Mouse (Mus musculus) lung, adult 2 months (tissue): ENCODE results near the gene Capn5. TPM values are rescaled to one million over a fixed set of nuclear protein-coding genes. Genes with fewer than 3 reads are reported as not detected.
"Not testable (repeated sequence)": the region's sequence is repeated elsewhere in the genome, so short reads cannot be mapped to it uniquely, and the experiment has no call there.

Source experiments
- DNase-seq: peaks from one replicate; pipeline ENCODE4 v3.0.0; 2022
- H3K4me1 ChIP-seq: fragments of 200-500 bp; 2 replicates; pipeline ENCODE4 v1.6.1; 2011; ENCODE audit warnings: low read length; ENCODE audit not compliant: control insufficient read depth, insufficient read depth
- H3K4me3 ChIP-seq: fragments of 200-500 bp; replicated peaks from 2 replicates; pipeline ENCODE3; 2011; ENCODE audit warnings: low read depth, mild to moderate bottlenecking, control low read depth, low read length; ENCODE audit errors: extremely low read depth
- CTCF ChIP-seq: fragments of 200-500 bp; IDR thresholded peaks from 2 replicates; pipeline ENCODE4 v1.5.1; 2011; ENCODE audit warnings: mild to moderate bottlenecking, low read length, control low read depth; ENCODE audit not compliant: insufficient read depth
- POLR2A ChIP-seq: fragments of 200-500 bp; IDR thresholded peaks from 2 replicates; pipeline ENCODE4 v1.6.1; 2011; ENCODE audit warnings: low read depth, mild to moderate bottlenecking, control low read depth, low read length, borderline replicate concordance; ENCODE audit errors: extremely low read depth
- WGBS: fragments of 180-500 bp; shearing (Covaris S2); methylation state at CpG from one replicate; pipeline ENCODE4 v1.1.7; 2018; 5-methylcytosine and 5-hydroxymethylcytosine counted together
- polyA plus RNA-seq: library from polyadenylated mRNA; depleted of rRNA; stranded (reverse); fragments of >200 nt; gene quantifications from 2 replicates; pipeline ENCODE4 v1.2.3, GENCODE M21; 2012

The Capn5 gene
- polyA plus RNA-seq, 1 experiment, result 22.2 TPM

DNA sequence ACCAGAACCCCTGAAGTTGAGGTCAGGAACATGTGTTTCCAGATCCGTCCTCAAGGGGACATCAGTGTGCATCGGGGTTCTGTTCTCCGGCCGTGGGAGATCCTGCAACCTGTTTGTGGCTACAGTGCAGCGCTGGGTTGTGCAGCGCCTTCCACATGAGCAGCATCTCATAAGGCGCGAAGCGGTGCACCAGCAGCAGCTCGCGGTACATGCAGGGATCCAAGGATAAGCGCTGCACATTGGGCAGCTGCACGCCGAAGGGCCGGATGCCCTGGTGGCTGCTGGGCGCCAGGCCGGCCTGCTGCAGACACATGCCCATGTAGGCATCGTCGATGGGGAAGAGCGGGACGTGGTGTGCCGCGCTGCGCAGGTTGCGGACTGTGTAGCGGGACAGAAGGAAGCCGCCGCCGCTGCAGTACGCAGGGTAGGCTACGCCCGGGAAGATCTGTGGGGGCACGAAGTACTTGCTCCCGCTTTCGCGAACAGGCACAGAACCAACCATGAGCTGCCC is 15.5 kb upstream of the Capn5 start:
- Histone ChIP-seq H3K4me1 (peaks cover 11% of the 10 kb centered on the region), H3K4me3 (peak overlapping the region; percentile 52)
- TF ChIP-seq POLR2A (no peak), CTCF (peak; percentile 66)
- no peak for DNase-seq
- WGBS, result 1% methylated on average over 36 of the region's 36 CpGs

DNA sequence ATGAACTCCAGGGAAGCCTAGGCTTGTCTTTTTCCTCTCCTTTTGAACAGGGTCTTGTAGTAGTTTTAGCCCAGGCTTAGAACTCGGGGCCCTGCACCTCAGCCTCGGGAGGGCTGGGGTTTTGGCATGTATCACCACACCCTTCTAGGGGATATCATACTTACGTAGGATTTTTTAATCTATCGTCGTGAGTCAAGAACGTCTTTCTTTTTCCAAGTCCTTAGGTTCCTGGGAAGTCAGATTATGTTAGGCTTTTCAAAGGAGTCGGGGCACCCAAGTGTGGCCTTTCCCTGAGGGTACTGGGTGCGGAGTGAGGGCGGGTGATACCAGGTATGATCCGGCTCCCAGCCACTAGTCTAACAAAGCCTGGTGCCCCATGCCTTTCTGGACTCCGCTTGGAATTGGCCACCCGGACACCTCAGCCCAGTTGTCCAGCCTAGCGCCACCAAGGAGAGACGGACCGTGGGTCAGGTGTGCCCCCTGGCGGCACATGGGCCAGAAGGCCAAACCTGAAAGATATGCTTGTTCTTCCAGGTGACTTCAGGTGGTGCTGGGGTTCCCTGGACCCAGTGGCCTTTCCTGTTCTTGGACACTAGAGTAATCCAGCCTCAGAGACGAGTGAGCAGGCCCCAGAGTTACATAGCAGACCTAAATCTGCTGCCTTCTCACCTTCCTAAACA is 13.6 kb upstream of the Capn5 start:
- 64% methylated on average over 17 of the region's 17 CpGs for WGBS
- DNase-seq, result peak; percentile 59

DNA sequence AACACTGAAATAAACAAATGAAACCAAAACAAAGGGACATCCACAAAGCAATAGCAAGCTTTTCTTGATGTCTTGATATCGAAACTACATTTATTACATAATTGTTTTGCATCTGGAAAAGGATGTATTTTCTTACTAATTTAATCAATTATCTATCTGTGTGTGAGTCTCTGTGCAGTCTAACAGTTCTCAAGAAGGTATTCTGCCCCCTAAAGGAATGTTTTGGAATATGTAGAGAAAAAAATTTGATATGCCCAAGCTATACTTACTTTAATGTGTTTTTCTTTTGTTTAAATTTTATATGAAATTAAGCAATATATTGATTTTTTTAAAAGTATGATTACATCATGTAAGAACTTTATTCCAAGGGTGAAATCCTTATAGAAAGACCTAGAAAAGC is 12.5 kb upstream of the Capn5 start:
- 73% methylated on average over 1 of the region's 1 CpGs for WGBS
- DNase-seq, result no peak
- H3K4me3 ChIP-seq, result no peak overlapping the region
- peaks cover 11% of the 10 kb centered on the region for H3K4me1 ChIP-seq
- no peak for TF ChIP-seq CTCF
- TF ChIP-seq POLR2A, result no peak

More for the DNA sequence above, 13.6 kb upstream of the Capn5 start:
- TF ChIP-seq CTCF (peak; percentile 71), POLR2A (no peak)
- Histone ChIP-seq H3K4me1 (peaks cover 11% of the 10 kb centered on the region), H3K4me3 (no peak overlapping the region)

DNA sequence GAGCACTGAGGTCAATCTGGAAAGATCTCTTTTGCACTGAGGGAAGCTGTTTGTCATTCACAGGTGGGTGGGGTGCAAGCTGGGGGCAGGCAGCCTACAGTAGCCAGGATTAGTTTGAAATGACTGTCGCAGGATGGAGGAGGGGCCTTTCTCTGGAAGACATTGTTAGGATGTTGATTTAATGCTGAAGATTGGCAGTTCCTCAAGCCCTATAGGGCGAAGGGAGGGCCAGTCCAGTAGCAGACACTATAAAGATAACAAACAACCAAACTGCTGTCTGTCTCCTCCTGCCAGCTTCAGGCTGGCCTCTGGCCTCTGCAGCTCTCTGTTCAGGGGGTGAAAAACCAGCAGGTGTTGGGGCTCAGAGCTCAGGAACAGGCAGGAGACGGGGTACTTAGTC is 11.7 kb upstream of the Capn5 start:
- DNase-seq, result no peak
- 35% methylated on average over 3 of the region's 3 CpGs for WGBS
- peaks cover 16% of the 10 kb centered on the region for H3K4me1 ChIP-seq
- no peak for TF ChIP-seq CTCF
- no peak; the same call in 1 of the 2 replicates for TF ChIP-seq POLR2A
- H3K4me3 ChIP-seq, result no peak overlapping the region

DNA sequence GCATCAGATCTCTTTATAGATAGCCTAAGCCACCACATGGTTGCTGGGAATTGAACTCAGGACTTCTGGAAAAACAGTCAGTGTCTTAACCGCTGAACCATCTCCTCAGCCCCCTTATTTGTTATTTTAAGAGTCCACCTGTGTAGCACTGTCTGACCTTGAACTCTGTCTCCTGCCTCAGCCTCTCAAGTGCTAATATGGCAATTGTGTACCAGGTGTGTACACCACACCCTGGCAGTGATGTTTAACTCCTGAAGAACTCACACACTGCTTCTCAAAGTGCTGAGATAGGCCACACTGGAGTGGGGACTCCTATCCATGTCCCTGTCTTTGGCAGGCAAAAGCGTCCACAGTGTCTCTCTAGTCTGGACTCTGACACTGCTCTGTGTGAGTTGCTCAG is 10.6 kb upstream of the Capn5 start:
- H3K4me1 ChIP-seq, result peaks cover 9% of the 10 kb centered on the region
- no peak overlapping the region for H3K4me3 ChIP-seq
- WGBS, result 92% methylated on average over 2 of the region's 2 CpGs
- no peak for DNase-seq
- no peak for TF ChIP-seq POLR2A
- no peak for TF ChIP-seq CTCF

DNA sequence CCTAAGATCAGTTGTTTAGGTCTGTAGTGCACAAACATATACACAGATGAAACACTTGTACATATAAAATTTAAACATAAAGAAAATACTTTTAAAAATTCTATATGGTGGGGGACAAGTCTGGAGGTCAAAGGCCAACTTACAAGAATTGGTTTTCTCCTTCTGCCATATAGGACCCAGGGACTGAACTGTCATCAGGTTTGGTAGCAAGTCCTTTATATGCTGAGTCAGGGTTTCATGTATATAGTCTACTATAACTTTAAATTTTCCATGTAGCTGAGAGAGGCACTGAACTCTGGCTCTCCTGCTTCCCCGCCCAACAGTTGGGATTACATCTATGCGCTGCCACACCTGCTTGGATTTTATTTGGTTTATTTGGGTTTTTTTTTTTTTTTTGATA is 10.2 kb upstream of the Capn5 start:
- DNase-seq, result no peak
- 92% methylated on average over 2 of the region's 2 CpGs for WGBS
- TF ChIP-seq POLR2A (no peak), CTCF (no peak)
- Histone ChIP-seq H3K4me1 (peaks cover 5% of the 10 kb centered on the region), H3K4me3 (no peak overlapping the region)

DNA sequence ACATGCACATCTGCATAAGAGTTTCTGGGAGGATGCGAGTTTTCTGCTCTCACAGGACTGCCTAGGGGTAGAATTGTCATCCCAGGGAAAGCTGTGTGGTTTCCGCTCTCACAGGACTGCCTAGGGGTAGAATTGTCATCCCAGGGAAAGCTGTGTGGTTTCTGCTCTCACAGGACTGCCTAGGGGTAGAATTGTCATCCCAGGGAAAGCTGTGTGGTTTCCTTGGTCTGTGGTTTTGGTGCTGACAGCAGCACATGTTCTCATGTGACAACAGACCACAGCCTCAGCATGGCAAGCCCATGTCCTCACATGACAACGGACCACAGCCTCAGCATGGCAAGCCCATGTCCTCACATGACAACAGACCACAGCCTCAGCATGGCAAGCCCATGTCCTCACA is 9.3 kb upstream of the Capn5 start:
- 82% methylated on average over 3 of the region's 3 CpGs for WGBS
- H3K4me3 ChIP-seq, H3K4me1 ChIP-seq, DNase-seq: not testable (repeated sequence)

DNA sequence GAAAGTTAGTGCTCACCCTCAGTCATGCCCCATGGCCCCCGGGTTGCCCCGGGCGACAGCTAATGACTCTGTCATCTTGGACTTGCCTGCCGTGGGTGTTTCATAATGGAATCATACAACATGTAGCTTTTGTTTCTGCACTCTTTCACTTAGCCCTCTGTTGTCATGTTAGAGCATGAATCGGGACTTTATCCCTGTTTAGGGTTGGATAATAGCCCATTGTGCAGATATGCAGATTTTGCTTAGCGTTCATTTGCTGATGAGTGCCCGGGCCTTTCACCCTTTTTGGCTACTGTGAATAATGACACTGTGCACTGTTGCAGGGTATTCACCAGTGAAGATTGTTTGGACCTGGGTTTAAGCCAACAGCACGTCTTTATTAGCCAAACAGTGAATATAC is 8.6 kb upstream of the Capn5 start:
- peaks cover 5% of the 10 kb centered on the region for H3K4me1 ChIP-seq
- 76% methylated on average over 8 of the region's 8 CpGs for WGBS
- no peak for DNase-seq
- no peak overlapping the region for H3K4me3 ChIP-seq
- TF ChIP-seq POLR2A (no peak), CTCF (no peak)

DNA sequence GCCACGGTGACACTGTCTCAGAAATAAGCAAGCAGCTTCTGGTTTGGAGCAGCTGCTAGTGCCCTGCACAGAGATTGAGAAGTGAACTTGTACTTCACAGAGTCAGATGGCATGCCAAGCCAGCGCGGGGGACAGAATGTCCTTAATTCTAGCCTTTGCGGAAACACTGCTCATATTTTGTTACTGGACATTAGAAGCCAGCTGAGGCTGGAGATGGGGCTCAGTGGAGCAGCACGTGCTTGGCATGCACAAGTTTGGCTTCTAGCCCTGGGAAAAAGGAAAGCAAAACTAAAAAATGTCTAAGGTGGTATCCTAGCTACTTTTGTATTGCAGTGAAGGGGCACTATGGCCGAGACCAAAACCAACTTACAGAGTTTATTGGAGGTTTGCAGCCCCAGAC is 7.3 kb upstream of the Capn5 start:
- 42% methylated on average over 6 of the region's 6 CpGs for WGBS
- Histone ChIP-seq H3K4me1 (peaks cover 5% of the 10 kb centered on the region), H3K4me3 (no peak overlapping the region)
- DNase-seq, result no peak
- TF ChIP-seq CTCF (no peak), POLR2A (no peak)

DNA sequence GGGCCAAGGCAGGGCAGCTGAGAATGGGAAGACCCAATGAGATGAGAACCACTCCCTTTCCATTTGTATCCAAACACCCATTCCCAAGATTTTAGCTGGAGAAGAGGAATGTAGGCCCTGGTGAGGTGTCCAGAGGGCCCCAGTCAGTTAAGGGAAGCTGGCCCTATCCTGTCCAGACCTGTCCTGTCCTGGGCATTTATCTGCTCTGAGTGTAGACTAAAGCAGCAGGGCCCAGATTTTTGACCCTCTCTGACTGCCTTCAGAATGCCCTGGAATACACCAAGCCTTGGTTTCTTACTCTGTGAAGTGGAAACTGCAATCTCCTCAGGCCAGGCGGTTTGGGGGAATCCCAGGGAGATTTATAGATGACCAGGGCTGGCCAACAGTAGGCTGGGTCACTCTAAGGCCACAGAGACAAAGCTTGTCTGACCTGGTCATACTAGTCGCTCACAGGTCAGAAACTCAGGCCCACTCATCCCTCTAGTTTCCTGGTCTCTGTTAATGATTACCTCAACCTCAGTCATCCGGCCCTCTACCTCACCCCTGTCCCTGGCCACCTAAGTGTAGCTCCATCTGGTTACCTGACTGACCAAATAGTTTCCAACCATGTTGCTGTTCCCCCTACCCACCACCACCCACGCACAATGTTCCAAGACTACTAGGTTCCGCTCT is 622 bp upstream of the Capn5 start:
- no peak for TF ChIP-seq CTCF
- TF ChIP-seq POLR2A, result no peak
- Histone ChIP-seq H3K4me3 (peak overlapping the region; percentile 88), H3K4me1 (peaks cover 8% of the 10 kb centered on the region)
- DNase-seq, result no peak
- 78% methylated on average over 5 of the region's 5 CpGs for WGBS
